Mouse (Mus musculus) CH12.LX (cell line): ENCODE measurements around the gene Galnt6. TPM values are rescaled to one million over a fixed set of nuclear protein-coding genes. Genes with fewer than 3 reads are reported as not detected.

ENCODE experiments used
- DNase-seq: peaks from one replicate; pipeline ENCODE4 v3.0.0-alpha.2; 2013; ENCODE audit errors: extremely low read depth
- H3K27ac ChIP-seq: 2 replicates; pipeline ENCODE4 v1.5.1; 2012; ENCODE audit warnings: low read depth, mild to moderate bottlenecking, control low read depth, moderate library complexity; ENCODE audit not compliant: insufficient read depth
- H3K27me3 ChIP-seq: replicated peaks from 2 replicates; pipeline ENCODE3; 2012; ENCODE audit warnings: inconsistent platforms
- H3K36me3 ChIP-seq, 2 experiments: replicated peaks in 1 of 2; 2 replicates each; pipeline versions ENCODE3 to v1.6.1; 2012; ENCODE audit warnings: inconsistent platforms in 1 of 2, low read length in 1 of 2, mild to moderate bottlenecking in 1 of 2, mixed read lengths in 1 of 2, moderate library complexity in 1 of 2; ENCODE audit not compliant: control insufficient read depth in 1 of 2, insufficient read depth in 1 of 2
- H3K4me1 ChIP-seq, 2 experiments: 2 replicates each; pipeline ENCODE4 v1.6.1; 2012; ENCODE audit warnings: inconsistent platforms in 1 of 2, moderate library complexity in 1 of 2; ENCODE audit not compliant: insufficient read depth in 2 of 2, control insufficient read depth in 1 of 2
- H3K4me2 ChIP-seq: 2 replicates; pipeline ENCODE4 v1.6.1; 2012; ENCODE audit warnings: low read depth, mild to moderate bottlenecking, control low read depth; ENCODE audit not compliant: poor library complexity, insufficient read depth, severe bottlenecking
- H3K4me3 ChIP-seq, 3 experiments: fragments of 150-350 bp in 1 of 3; sonication (generic) in 1 of 3; replicated peaks in 1 of 3; 2 replicates each; pipeline versions ENCODE3 to v1.5.1; 2011 to 2012; ENCODE audit warnings: low read depth in 2 of 3, low read length in 2 of 3, mild to moderate bottlenecking in 2 of 3, moderate library complexity in 2 of 3, control low read depth in 1 of 3, improper control_type of control experiment in 1 of 3, inconsistent platforms in 1 of 3, mixed read lengths in 1 of 3; ENCODE audit not compliant: poor library complexity in 1 of 3
- H3K79me2 ChIP-seq: replicated peaks from 2 replicates; pipeline ENCODE4 v1.6.1; 2012; ENCODE audit warnings: mild to moderate bottlenecking, moderate library complexity; ENCODE audit not compliant: control insufficient read depth, poor library complexity, insufficient read depth, severe bottlenecking; ENCODE audit errors: extremely low read depth
- H3K9ac ChIP-seq: 2 replicates; pipeline ENCODE4 v1.6.1; 2012; ENCODE audit warnings: low read depth, mild to moderate bottlenecking, control low read depth, moderate library complexity; ENCODE audit not compliant: insufficient read depth
- H3K9me3 ChIP-seq: replicated peaks from 2 replicates; pipeline ENCODE3; 2012; ENCODE audit warnings: low read length, inconsistent platforms, mixed read lengths
- CHD1 ChIP-seq: IDR thresholded peaks from 2 replicates; pipeline ENCODE4 v1.6.1; 2012; ENCODE audit warnings: low read depth, low read length, improper control_type of control experiment, inconsistent platforms
- CHD2 ChIP-seq: IDR thresholded peaks from 2 replicates; pipeline ENCODE4 v1.6.1; 2011; ENCODE audit warnings: low read length, improper control_type of control experiment
- CTCF ChIP-seq, 2 experiments: IDR thresholded peaks in 1 of 2; conservative IDR thresholded peaks in 1 of 2; 2 replicates each; pipeline ENCODE4 v1.5.1; 2011 to 2012; ENCODE audit warnings: low read depth in 2 of 2, low read length in 2 of 2, improper control_type of control experiment in 1 of 2, inconsistent platforms in 1 of 2, mild to moderate bottlenecking in 1 of 2, moderate library complexity in 1 of 2
- E2F4 ChIP-seq: IDR thresholded peaks from 2 replicates; pipeline ENCODE4 v1.6.1; 2011; ENCODE audit warnings: low read depth, low read length, improper control_type of control experiment; ENCODE audit not compliant: insufficient replicate concordance
- ELF1 ChIP-seq: IDR thresholded peaks from 2 replicates; pipeline ENCODE4 v1.6.1; 2014; ENCODE audit warnings: low read depth, mild to moderate bottlenecking, inconsistent platforms, low read length, improper control_type of control experiment
- EP300 ChIP-seq: IDR thresholded peaks from 2 replicates; pipeline ENCODE4 v1.6.1; 2011; ENCODE audit warnings: low read length, improper control_type of control experiment
- GABPA ChIP-seq: IDR thresholded peaks from 2 replicates; pipeline ENCODE4 v1.6.1; 2012; ENCODE audit warnings: low read depth, low read length, improper control_type of control experiment, inconsistent platforms; ENCODE audit not compliant: insufficient replicate concordance
- HCFC1 ChIP-seq: IDR thresholded peaks from 2 replicates; pipeline ENCODE4 v1.6.1; 2012; ENCODE audit warnings: low read depth, mild to moderate bottlenecking, inconsistent platforms, low read length, improper control_type of control experiment
- IRF4 ChIP-seq: IDR thresholded peaks from 2 replicates; pipeline ENCODE4 v1.6.1; 2014; ENCODE audit warnings: low read depth, mild to moderate bottlenecking, inconsistent platforms, low read length, improper control_type of control experiment
- JUN ChIP-seq: IDR thresholded peaks from 2 replicates; pipeline ENCODE4 v1.6.1; 2011; ENCODE audit warnings: low read depth, mild to moderate bottlenecking, low read length, improper control_type of control experiment, moderate library complexity; ENCODE audit not compliant: insufficient read depth
- JUND ChIP-seq: conservative IDR thresholded peaks from 2 replicates; pipeline ENCODE4 v1.6.1; 2011; ENCODE audit warnings: low read depth, low read length, improper control_type of control experiment
- KAT2A ChIP-seq: IDR thresholded peaks from 2 replicates; pipeline ENCODE4 v1.6.1; 2012; ENCODE audit warnings: low read length, improper control_type of control experiment, inconsistent platforms; ENCODE audit not compliant: insufficient replicate concordance
- MAX ChIP-seq: IDR thresholded peaks from 2 replicates; pipeline ENCODE4 v1.6.1; 2011; ENCODE audit warnings: low read length, improper control_type of control experiment
- MAZ ChIP-seq: IDR thresholded peaks from 2 replicates; pipeline ENCODE4 v1.6.1; 2012; ENCODE audit warnings: low read depth, mild to moderate bottlenecking, inconsistent platforms, low read length, improper control_type of control experiment, moderate library complexity
- MEF2A ChIP-seq: IDR thresholded peaks from 2 replicates; pipeline ENCODE4 v1.6.1; 2014; ENCODE audit warnings: low read depth, mild to moderate bottlenecking, inconsistent platforms, low read length, improper control_type of control experiment, borderline replicate concordance
- MXI1 ChIP-seq: IDR thresholded peaks from 2 replicates; pipeline ENCODE4 v1.6.1; 2011; ENCODE audit warnings: mild to moderate bottlenecking, low read depth, low read length, improper control_type of control experiment
- MYC ChIP-seq: IDR thresholded peaks from 2 replicates; pipeline ENCODE4 v1.6.1; 2011; ENCODE audit warnings: low read depth, mild to moderate bottlenecking, improper control_type of control experiment, low read length
- NELFE ChIP-seq: IDR thresholded peaks from 2 replicates; pipeline ENCODE4 v1.6.1; 2011; ENCODE audit warnings: low read depth, low read length, improper control_type of control experiment
- POLR2A ChIP-seq: IDR thresholded peaks from 2 replicates; pipeline ENCODE4 v1.6.1; 2011; ENCODE audit warnings: low read depth, mild to moderate bottlenecking, improper control_type of control experiment, low read length
- POLR2AphosphoS2 ChIP-seq: IDR thresholded peaks from 2 replicates; pipeline ENCODE4 v1.6.1; 2011; ENCODE audit warnings: low read depth, low read length, improper control_type of control experiment
- RAD21 ChIP-seq: IDR thresholded peaks from 2 replicates; pipeline ENCODE4 v1.6.1; 2011; ENCODE audit warnings: low read depth, mild to moderate bottlenecking, low read length, improper control_type of control experiment, moderate library complexity
- RCOR1 ChIP-seq: conservative IDR thresholded peaks from 2 replicates; pipeline ENCODE4 v1.6.1; 2012; ENCODE audit warnings: low read depth, mild to moderate bottlenecking, inconsistent platforms, low read length, improper control_type of control experiment
- SIN3A ChIP-seq: IDR thresholded peaks from 2 replicates; pipeline ENCODE4 v1.6.1; 2012; ENCODE audit warnings: low read length, improper control_type of control experiment, inconsistent platforms
- SMC3 ChIP-seq: IDR thresholded peaks from 2 replicates; pipeline ENCODE4 v1.6.1; 2011; ENCODE audit warnings: low read depth, low read length, improper control_type of control experiment
- TBP ChIP-seq: conservative IDR thresholded peaks from 2 replicates; pipeline ENCODE4 v1.6.1; 2011; ENCODE audit warnings: low read depth, low read length, improper control_type of control experiment
- UBTF ChIP-seq: IDR thresholded peaks from 2 replicates; pipeline ENCODE4 v1.6.1; 2012; ENCODE audit warnings: low read depth, mild to moderate bottlenecking, inconsistent platforms, low read length, improper control_type of control experiment, moderate library complexity
- USF2 ChIP-seq: conservative IDR thresholded peaks from 2 replicates; pipeline ENCODE4 v1.6.1; 2011; ENCODE audit warnings: low read depth, low read length, improper control_type of control experiment
- ZC3H11A ChIP-seq: IDR thresholded peaks from 2 replicates; pipeline ENCODE4 v1.6.1; 2012; ENCODE audit warnings: low read depth, mild to moderate bottlenecking, inconsistent platforms, low read length, improper control_type of control experiment
- ZMIZ1 ChIP-seq: IDR thresholded peaks from 2 replicates; pipeline ENCODE4 v1.6.1; 2012; ENCODE audit warnings: low read depth, mild to moderate bottlenecking, inconsistent platforms, low read length, improper control_type of control experiment
- ZNF384 ChIP-seq: IDR thresholded peaks from 2 replicates; pipeline ENCODE4 v1.6.1; 2012; ENCODE audit warnings: low read depth, low read length, improper control_type of control experiment, inconsistent platforms
- dilution Hi-C: fragments of 300-500 bp; cut with MboI; formaldehyde crosslinking; loops from 2 replicates; pipeline ENCODE4 v1.14.3; 2020; ENCODE audit warnings: low sequenced_read_pairs; ENCODE audit not compliant: extremely low pct_unique_long_range_greater_than_20kb, extremely low pct_ligation_motif_present
- in situ Hi-C: fragments of 300-500 bp; cut with MboI; formaldehyde crosslinking; loops from 3 replicates; pipeline ENCODE4 v1.14.3; 2019; ENCODE audit warnings: low sequenced_read_pairs, low pct_ligation_motif_present, low pct_unique_long_range_greater_than_20kb, mixed read lengths
- polyA plus RNA-seq: library from polyadenylated mRNA; unstranded; fragments of >175 nt; gene quantifications from 2 replicates; pipeline ENCODE4 v1.2.1, GENCODE M21; 2012; ENCODE audit warnings: low read depth; ENCODE audit not compliant: insufficient read length
- total RNA-seq, 2 experiments: library from RNA; depleted of rRNA; stranded (reverse); fragments of 300-350 nt in 1 of 2; fragments of >200 nt in 1 of 2; gene quantifications; 2 replicates each; pipeline ENCODE4 v1.2.3; 2012 to 2014

Gene Galnt6
- total and polyA plus RNA-seq, 3 experiments = 0.58 to 5.0 (median 2.0) TPM

DNA sequence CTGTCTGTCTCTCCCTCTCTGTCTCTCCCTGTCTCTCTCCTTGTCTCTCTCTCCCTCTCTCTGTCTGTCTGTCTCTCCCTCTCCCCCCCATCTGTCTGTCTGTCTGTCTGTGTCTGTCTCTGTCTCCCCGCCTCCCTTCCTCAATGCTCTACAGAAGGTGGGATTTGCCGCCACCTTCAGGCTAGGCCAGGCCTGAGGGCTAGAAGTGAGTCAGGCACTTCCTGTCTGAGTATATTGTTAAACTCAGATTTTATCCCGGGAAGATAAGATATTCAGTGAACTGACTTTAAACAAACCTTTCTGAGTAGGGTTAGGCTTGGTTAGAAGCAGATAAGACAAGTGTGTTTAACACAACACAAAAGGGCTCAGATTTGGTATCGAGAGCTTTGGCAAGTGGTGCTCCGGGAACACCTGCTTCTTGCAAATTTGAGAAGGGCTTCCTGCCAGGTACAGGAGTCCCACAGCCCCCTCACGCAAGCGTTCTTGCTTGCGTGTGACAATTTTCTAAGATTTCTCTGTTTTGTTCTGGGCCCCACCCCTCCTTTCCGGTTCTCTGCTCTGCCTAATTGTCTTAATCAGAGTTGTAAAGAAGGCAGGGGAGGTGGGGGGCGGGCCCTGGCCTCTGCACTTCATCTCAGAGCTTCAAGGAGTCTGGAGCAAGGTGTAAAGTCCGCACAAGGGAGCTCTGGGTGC is 25.8 kb upstream of the Galnt6 start:
- TF ChIP-seq JUND (0 out of 2 replicates have a peak, but pooled peaks have one; percentile 56), EP300 (no peak), MAX (no peak), UBTF (no peak), SMC3 (peak; percentile 89), CHD1 (no peak), JUN (peak; percentile 22; the same call in 1 of the 2 replicates), TBP (no peak), SIN3A (peak; percentile 69), USF2 (no peak), KAT2A (no peak), MXI1 (peak; percentile 50; the same call in 1 of the 2 replicates), ZC3H11A (peak; percentile 61), ZNF384 (peak; percentile 53; the same call in 1 of the 2 replicates), GABPA (no peak), E2F4 (0 out of 2 replicates have a peak, but pooled peaks have one; percentile 38), RAD21 (peak; percentile 96), POLR2AphosphoS2 (no peak), MEF2A (0 out of 2 replicates have a peak, but pooled peaks have one; percentile 32), POLR2A (no peak), ELF1 (peak; percentile 91), CHD2 (peak; percentile 59; the same call in 1 of the 2 replicates), IRF4 (peak; percentile 66; the same call in 1 of the 2 replicates), MAZ (peak; percentile 90), NELFE (peak; percentile 52; the same call in 1 of the 2 replicates), CTCF (conservative IDR thresholded peaks at IDR 0.05 in 1 of 2, IDR thresholded peaks at IDR 0.05 in 1 of 2; ENCODE audit: low read depth in 2 of 2, low read length in 2 of 2) (peak in 1 of 2 experiments; percentile 96; a peak in 2 of 4 replicates), ZMIZ1 (no peak), MYC (no peak), HCFC1 (peak; percentile 21; the same call in 1 of the 2 replicates), RCOR1 (no peak)
- Histone ChIP-seq H3K36me3 (no peaks in the 10 kb centered on the region), H3K4me2 (peak overlapping the region; percentile 73), H3K4me1 (peaks cover 3 to 23% of the 10 kb centered on the region in 2 experiments; a peak in 2 of 4 replicates), H3K9me3 (peaks cover 2% of the 10 kb centered on the region), H3K27ac (no peak overlapping the region), H3K9ac (no peak overlapping the region; the same call in 1 of the 2 replicates), H3K4me3 (peak overlapping the region in 1 of 3 experiments; percentile 7), H3K79me2 (no peaks in the 10 kb centered on the region), H3K27me3 (no peaks in the 10 kb centered on the region)
- in situ Hi-C loops (loop anchor here (5.0 kb wide), 1 partner anchor 293 kb away; no protein-coding TSS in a partner anchor), dilution Hi-C loops (no loop called here)
- DNase-seq = peak; percentile 86
